Mouse (Mus musculus) mouse embryonic stem cell (cell line): ENCODE results near the gene Cnst.

ENCODE experiments used
- in situ Hi-C, 2 experiments: fragments of 300-500 bp; cut with MboI; formaldehyde crosslinking; loops; 1 replicate in 1 of 2; 3 replicates in 1 of 2; pipeline ENCODE4 v1.14.3; 2019 to 2020; ENCODE audit warnings: low sequenced_read_pairs in 2 of 2, low pct_unique_long_range_greater_than_20kb in 1 of 2, mixed read lengths in 1 of 2; ENCODE audit not compliant: unreplicated experiment in 1 of 2

The Cnst gene

DNA sequence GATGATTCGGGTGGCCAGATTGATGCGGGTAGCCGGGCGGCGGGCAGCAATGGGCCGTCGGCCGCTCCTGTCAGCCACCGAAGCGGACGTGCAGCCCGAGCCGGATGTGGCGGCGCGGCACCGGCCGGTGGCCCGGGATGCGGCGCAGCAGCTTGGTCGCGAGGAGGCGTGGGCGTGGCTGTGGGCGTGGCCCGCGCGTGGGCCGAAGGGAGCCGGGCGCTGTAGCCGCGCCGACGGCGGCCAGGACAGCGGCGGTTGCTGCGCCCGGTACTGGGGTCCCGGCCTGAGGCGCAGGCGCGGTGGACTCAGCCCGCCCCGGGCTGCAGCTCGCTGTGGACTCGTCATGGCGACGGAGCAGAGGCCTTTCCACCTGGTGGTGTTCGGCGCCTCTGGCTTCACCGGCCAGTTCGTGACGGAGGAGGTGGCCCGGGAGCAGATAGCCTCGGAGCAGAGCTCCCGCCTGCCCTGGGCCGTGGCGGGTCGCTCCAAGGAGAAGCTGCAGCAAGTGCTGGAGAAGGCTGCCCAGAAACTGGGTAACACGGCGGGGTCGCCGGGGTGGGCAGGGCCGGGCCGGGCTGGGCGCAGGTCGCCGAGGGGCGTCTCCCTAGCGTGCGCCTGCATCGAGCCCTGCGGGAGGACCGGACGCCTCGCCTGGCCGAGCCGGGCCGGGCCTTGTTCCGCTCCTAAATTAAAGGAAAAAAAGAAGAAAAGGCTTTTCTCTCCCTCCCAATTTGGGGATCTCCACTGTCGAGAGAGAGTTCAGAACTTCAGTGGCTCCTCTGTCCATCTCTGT is 122.0 kb downstream of the Cnst start, which contains the start of gene Sccpdh:
Gene Sccpdh (plus strand): TSS at position 198 of the 793 bp plus-strand sequence.
- in situ Hi-C loops = no loop called here

DNA sequence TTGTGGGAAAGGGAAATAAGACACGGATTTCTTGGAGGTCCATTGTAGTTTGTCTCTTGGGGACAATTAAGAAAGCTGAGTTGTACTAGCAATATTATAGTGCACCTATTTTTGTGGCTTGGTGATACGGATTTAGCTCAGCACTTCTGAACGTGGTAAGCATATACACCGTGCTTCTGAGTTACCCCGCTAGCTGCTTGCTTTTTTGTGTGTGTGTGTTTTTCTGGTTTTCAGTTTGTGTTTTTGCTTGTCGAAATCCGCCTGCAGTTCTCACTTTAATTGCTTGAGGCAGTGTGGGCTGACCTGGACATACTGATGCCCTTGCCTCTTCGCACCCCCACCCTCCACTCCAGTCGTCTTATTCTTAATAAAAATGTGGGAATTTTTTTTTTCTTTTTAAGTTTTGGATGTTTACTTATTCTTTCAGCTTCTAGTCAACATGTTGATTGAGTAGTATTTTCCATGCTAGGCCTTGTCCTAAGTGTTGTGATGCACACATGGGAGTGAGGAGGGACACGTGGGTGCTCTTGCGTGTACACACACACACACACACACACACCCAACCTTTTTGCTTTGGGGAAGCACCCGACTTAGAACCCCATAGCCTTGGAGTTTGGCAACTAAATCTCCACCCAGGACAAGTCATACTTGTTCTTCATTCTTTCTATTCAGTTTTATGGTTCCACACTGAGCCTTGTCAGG is 122.8 kb downstream of the Cnst start:
- in situ Hi-C loops = no loop called here

DNA sequence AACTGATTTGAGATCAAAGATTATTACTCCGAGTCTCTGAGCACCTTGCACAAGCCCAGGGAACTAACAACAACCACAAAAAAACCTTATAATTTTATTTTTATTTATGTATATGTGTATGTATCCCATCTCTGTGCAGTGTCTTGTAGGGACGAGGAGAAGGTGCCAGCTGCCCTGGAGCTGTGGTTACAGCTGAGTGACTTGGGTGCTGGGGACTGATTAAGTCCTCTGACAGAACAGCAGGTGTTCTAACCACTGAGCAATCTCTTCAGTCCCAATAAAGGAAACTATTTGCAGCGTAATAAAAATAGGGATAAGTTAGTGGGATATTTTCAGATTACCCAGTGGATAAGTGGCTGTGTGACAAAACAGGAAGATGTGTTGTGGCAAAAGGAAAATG is 128.2 kb downstream of the Cnst start:
- in situ Hi-C loops = no loop called here

DNA sequence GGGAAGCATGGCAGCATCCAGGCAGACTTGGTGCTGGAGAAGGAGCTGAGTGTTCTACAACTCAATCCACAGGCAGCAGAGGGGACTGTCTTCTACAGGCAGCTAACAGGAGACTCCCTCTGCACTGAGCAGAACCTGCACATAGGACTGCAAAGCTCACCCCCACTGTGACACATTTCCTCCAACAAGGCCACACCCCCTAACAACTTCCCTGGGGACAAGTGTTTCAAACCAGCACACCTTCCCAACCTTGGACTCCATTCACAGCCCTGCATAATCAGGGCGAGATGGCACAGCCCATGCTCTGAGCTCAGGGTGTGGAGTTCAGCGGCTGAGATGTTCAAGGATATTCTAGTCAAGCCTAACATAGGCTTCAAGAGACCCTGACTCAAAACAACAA is 130.9 kb downstream of the Cnst start:
- in situ Hi-C loops = no loop called here
